Mouse (Mus musculus): ENCODE measurements around the gene Tmem269. TPM values are rescaled to one million over a fixed set of nuclear protein-coding genes. Genes with fewer than 3 reads are reported as not detected.
A peak's percentile ranks its signal among the peaks of the same experiment; 100 is the strongest.

The Tmem269 gene
- polyA plus RNA-seq, 1 experiment = 1.2 TPM

DNA sequence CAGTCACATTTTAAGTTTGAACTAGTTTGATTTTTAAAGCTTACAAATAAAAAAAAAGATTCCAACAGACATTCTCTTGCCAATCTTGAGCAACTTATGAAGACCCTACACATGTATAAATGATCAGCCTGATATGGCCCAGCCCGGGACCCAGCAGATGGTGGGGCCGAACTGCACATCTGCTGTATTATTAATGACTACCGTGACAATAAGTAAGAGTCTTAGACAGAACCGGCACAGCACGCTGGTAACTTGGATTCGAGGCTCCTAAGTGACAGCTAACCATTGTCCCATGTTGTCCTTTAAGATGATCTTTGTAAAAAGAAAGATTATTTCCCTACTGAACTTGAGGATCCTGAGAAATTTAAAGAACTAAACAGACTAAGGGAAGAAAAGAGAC is 28.6 kb downstream of the Tmem269 start:
- H3K4me3 ChIP-seq (ENCODE audit: insufficient read depth, low read length) = no peak overlapping the region
- no peaks in the 10 kb centered on the region for H3K4me1 ChIP-seq (ENCODE audit: control insufficient read depth, insufficient read depth, low read length)
- no peak overlapping the region for H3K27ac ChIP-seq (ENCODE audit: insufficient read depth, low read length)
- TF ChIP-seq POLR2A (IDR thresholded peaks at IDR 0.05; ENCODE audit: extremely low read depth, insufficient read depth, low read length) (no peak), CTCF (IDR thresholded peaks at IDR 0.05; ENCODE audit: extremely low read depth, insufficient read depth, low read length) (no peak)

DNA sequence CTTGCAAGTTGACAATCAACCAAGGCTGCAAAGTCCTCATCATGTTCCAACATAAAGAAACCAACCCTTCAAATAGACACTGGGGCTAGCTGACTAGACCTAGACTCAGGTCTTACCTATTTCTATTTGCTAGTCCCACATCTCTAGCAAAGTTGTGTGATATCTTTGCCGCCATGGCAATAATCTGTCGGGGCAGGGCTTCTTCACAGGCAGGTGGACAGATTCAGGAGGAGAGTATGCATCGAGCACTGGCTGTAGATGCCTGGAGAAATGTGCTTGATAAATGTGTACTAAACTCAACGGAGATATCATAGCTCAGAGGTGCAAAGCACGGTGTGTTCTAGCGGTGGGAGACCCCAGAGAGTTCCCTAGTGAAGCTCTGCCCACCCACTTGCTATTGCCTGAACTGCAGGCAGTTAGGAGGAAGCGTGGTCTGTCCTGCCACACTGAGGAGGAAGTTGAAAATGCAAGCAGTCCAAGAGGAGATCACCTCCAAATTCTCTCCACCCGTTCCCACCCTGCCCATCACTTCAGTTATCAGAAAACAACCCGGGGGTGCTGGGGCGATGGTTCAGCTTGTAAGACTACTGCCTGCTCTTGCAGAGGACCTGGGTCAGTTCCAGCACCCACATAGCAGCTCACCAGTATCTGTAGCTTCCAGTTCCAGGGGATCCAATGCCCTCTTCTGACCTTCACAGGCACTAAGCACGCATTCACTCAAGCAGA is 29.8 kb downstream of the Tmem269 start:
- no peak overlapping the region for H3K27ac ChIP-seq (ENCODE audit: insufficient read depth, low read length)
- no peak overlapping the region for H3K4me3 ChIP-seq (ENCODE audit: insufficient read depth, low read length)
- TF ChIP-seq POLR2A (IDR thresholded peaks at IDR 0.05; ENCODE audit: extremely low read depth, insufficient read depth, low read length) (no peak), CTCF (IDR thresholded peaks at IDR 0.05; ENCODE audit: extremely low read depth, insufficient read depth, low read length) (peak; percentile 46)
- H3K4me1 ChIP-seq (ENCODE audit: control insufficient read depth, insufficient read depth, low read length) = no peaks in the 10 kb centered on the region; the same call in 1 of the 2 replicates

DNA sequence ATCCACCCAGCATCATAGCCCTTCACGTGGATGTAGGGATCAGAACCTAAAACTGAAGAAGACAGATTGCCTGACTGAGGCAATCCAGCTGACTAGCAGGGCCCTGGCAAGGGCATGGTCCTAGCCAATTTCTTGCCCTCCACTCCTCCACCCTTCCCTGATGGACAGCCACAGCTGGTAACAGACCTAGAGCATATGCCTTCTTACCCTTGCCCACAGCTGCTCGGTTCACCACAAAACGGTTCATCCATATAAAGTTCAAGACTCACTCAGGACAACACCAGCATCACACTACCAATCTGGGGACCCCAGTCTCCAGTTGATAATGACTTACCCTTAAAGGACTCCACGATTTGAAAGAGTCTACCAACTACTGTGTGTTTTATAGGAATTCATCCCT is 32.2 kb downstream of the Tmem269 start:
- TF ChIP-seq CTCF (IDR thresholded peaks at IDR 0.05; ENCODE audit: extremely low read depth, insufficient read depth, low read length) = no peak
- TF ChIP-seq POLR2A (IDR thresholded peaks at IDR 0.05; ENCODE audit: extremely low read depth, insufficient read depth, low read length) = no peak
- H3K27ac ChIP-seq (ENCODE audit: insufficient read depth, low read length) = no peak overlapping the region
- no peaks in the 10 kb centered on the region; the same call in 1 of the 2 replicates for H3K4me1 ChIP-seq (ENCODE audit: control insufficient read depth, insufficient read depth, low read length)
- H3K4me3 ChIP-seq (ENCODE audit: insufficient read depth, low read length) = no peak overlapping the region

- Histone ChIP-seq H3K4me3 (ENCODE audit: insufficient read depth, low read length) (no peak overlapping the region), H3K4me1 (ENCODE audit: control insufficient read depth, insufficient read depth, low read length) (no peaks in the 10 kb centered on the region; the same call in 1 of the 2 replicates), H3K27ac (ENCODE audit: insufficient read depth, low read length) (no peak overlapping the region)
- TF ChIP-seq POLR2A (IDR thresholded peaks at IDR 0.05; ENCODE audit: extremely low read depth, insufficient read depth, low read length) (no peak), CTCF (IDR thresholded peaks at IDR 0.05; ENCODE audit: extremely low read depth, insufficient read depth, low read length) (no peak)
Observed at GRCm38 (mm10) chr4:119183525-119183924, 34.5 kb downstream of the Tmem269 start.

DNA sequence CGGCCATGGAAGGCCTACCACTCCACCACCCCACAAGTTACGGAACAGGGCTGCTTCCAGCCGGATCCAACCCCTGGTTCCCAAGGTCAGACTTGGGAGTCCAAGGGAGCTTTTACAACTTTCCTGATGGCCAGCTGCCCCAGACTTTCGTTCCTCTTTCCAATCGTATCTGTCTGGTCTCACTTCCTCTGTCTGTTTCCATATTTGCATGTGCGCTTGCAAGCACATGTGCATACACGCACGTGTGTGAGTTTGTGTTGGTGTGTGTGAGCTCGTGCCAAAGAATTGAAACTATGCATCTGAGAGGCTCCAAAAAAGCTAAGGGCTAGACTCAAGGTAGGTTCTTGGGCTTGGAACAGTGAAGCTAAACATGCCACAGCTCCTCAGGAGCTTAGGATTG is 36.6 kb downstream of the Tmem269 start:
- TF ChIP-seq CTCF (IDR thresholded peaks at IDR 0.05; ENCODE audit: extremely low read depth, insufficient read depth, low read length) = no peak
- TF ChIP-seq POLR2A (IDR thresholded peaks at IDR 0.05; ENCODE audit: extremely low read depth, insufficient read depth, low read length) = no peak

DNA sequence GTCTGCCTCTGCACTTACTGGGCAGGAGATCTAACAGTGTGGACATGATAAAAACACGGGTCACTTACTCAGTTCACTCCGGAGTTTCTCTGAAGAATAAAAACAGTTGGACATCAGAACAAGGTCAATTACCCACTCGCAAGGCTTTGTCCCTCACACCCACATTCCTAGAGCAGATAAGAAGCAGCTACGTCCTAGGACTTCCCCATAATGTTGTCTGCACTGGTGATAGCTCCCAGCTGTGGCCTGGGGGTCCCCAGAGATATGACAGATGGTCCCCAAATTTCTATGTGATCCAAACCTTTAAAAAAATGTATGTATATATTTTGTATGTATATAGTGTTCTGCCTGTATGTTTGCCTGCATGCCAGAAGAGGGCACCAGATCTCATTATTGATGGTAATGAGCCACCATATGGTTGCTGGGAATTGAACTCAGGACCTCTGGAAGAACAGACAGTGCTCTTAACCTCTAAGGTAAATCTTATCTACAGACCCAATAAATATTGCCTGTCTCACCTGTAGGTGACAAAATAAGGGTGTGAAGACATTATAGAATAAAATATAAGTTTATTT is 37.8 kb downstream of the Tmem269 start:
- no peak overlapping the region for H3K27ac ChIP-seq (ENCODE audit: insufficient read depth, low read length)
- no peak for TF ChIP-seq CTCF (IDR thresholded peaks at IDR 0.05; ENCODE audit: extremely low read depth, insufficient read depth, low read length)

More for the DNA sequence above, 36.6 kb downstream of the Tmem269 start:
- 0 out of 2 replicates have a peak overlapping the region, but pooled peaks have one; percentile 53 for H3K27ac ChIP-seq (ENCODE audit: insufficient read depth, low read length)
- no peak overlapping the region for H3K4me3 ChIP-seq (ENCODE audit: insufficient read depth, low read length)
- no peaks in the 10 kb centered on the region; the same call in 1 of the 2 replicates for H3K4me1 ChIP-seq (ENCODE audit: control insufficient read depth, insufficient read depth, low read length)

GRCm38 (mm10) chr4:119178331-119178730 is 39.7 kb downstream of the Tmem269 start:
- H3K27ac ChIP-seq (ENCODE audit: insufficient read depth, low read length) = no peak overlapping the region
- no peaks in the 10 kb centered on the region for H3K4me1 ChIP-seq (ENCODE audit: control insufficient read depth, insufficient read depth, low read length)
- TF ChIP-seq POLR2A (IDR thresholded peaks at IDR 0.05; ENCODE audit: extremely low read depth, insufficient read depth, low read length) = no peak
- no peak for TF ChIP-seq CTCF (IDR thresholded peaks at IDR 0.05; ENCODE audit: extremely low read depth, insufficient read depth, low read length)
- H3K4me3 ChIP-seq (ENCODE audit: insufficient read depth, low read length) = no peak overlapping the region

More for the DNA sequence above, 37.8 kb downstream of the Tmem269 start:
- Histone ChIP-seq H3K4me1 (ENCODE audit: control insufficient read depth, insufficient read depth, low read length) (no peaks in the 10 kb centered on the region; the same call in 1 of the 2 replicates), H3K4me3 (ENCODE audit: insufficient read depth, low read length) (no peak overlapping the region)

GRCm38 (mm10) chr4:119177702-119178101 is 40.3 kb downstream of the Tmem269 start:
- Histone ChIP-seq H3K4me1 (ENCODE audit: control insufficient read depth, insufficient read depth, low read length) (peaks cover 2% of the 10 kb centered on the region; the same call in 1 of the 2 replicates), H3K27ac (ENCODE audit: insufficient read depth, low read length) (no peak overlapping the region), H3K4me3 (ENCODE audit: insufficient read depth, low read length) (no peak overlapping the region)
- TF ChIP-seq CTCF (IDR thresholded peaks at IDR 0.05; ENCODE audit: extremely low read depth, insufficient read depth, low read length) = no peak
- no peak for TF ChIP-seq POLR2A (IDR thresholded peaks at IDR 0.05; ENCODE audit: extremely low read depth, insufficient read depth, low read length)

DNA sequence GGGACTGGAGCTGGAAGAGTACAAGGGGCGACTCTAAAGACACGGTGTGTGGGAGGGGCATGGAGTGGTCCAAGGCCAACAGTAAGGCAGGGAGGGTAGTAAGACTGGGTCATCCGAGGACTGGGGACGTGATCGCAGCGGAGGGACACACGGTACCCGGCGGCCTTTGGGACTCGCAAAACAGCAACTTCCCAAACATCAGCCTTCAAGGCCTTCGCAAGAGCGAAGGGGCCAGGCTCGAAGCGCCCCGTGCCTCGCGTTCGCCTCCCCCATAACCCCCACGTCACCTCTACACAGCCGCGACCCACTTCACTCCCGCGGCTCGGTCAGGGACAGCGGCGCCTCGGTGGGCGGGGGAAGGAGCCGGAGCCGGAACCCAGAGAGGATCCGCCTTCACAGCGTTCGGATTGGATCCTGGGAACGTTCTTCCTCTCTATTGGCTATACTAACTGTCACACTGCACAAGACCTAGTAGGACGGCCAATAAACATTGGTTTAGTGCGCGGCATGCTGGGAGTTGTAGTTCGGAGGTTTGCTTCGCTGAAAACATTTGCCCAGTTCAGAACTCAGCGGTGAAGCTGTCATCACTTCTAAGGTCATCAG is 44.1 kb downstream of the Tmem269 start, which contains the start of gene Zfp691:
Gene Zfp691 (minus strand): TSS at position 345 of the 603 bp plus-strand sequence.
- peaks cover 4% of the 10 kb centered on the region; the same call in 1 of the 2 replicates for H3K4me1 ChIP-seq (ENCODE audit: control insufficient read depth, insufficient read depth, low read length)
- H3K27ac ChIP-seq (ENCODE audit: insufficient read depth, low read length) = peak within 1 kb of the TSS; percentile 75
- TF ChIP-seq CTCF (IDR thresholded peaks at IDR 0.05; ENCODE audit: extremely low read depth, insufficient read depth, low read length) (no peak), POLR2A (IDR thresholded peaks at IDR 0.05; ENCODE audit: extremely low read depth, insufficient read depth, low read length) (peak; percentile 78; the same call in 1 of the 2 replicates)
- peak within 1 kb of the TSS; percentile 94 for H3K4me3 ChIP-seq (ENCODE audit: insufficient read depth, low read length)
